Mouse (Mus musculus): ENCODE results near the gene Tmem132d. TPM values are rescaled to one million over a fixed set of nuclear protein-coding genes. Genes with fewer than 3 reads are reported as not detected.
A peak's percentile ranks its signal among the peaks of the same experiment; 100 is the strongest.

Tmem132d gene
- polyA plus RNA-seq, 1 experiment from 2014 or later, result 3.0 TPM

DNA sequence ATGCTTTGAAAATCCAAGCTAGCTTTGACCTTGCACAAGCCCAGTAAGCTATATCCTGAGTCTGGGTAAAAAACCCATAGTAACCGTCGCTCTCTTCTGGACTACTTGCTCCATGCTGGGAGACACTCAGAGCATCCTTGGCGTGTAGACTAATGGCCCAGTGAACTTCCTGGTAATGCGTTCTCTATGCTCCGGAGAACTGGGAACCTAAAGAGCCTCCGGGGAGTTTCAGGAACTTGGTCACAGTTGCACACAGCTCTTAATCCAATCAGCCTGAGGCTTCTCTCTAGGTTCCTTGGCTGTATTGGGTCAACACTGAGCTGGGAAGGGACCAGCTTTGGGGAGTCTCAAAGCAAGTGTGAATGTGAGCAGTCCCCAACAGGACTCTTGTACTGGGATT, 12.0 kb upstream of the Tmem132d start:
- no peak overlapping the region for H3K4me3 ChIP-seq (ENCODE audit: low read length)
- peaks cover 17% of the 10 kb centered on the region for H3K27me3 ChIP-seq (replicated peaks; ENCODE audit: control insufficient read depth, insufficient read depth, low read length)
- H3K9ac ChIP-seq (ENCODE audit: low read depth, low read length), result no peak overlapping the region
- 0 out of 2 replicates have a peak, but pooled peaks cover 3% of the 10 kb centered on the region for H3K4me1 ChIP-seq (ENCODE audit: control insufficient read depth, insufficient read depth, low read depth, low read length)
- H3K36me3 ChIP-seq (ENCODE audit: control insufficient read depth, insufficient read depth, low read length), result no peaks in the 10 kb centered on the region
- peak overlapping the region; percentile 57; the same call in 1 of the 2 replicates for H3K4me2 ChIP-seq (ENCODE audit: low read length)
- ATAC-seq, result no peak
- WGBS, result 24% methylated on average over 6 of the region's 6 CpGs
- H3K9me3 ChIP-seq (ENCODE audit: control insufficient read depth, low read length), result no peaks in the 10 kb centered on the region
- no peak overlapping the region for H3K27ac ChIP-seq (ENCODE audit: low read depth, low read length)

DNA sequence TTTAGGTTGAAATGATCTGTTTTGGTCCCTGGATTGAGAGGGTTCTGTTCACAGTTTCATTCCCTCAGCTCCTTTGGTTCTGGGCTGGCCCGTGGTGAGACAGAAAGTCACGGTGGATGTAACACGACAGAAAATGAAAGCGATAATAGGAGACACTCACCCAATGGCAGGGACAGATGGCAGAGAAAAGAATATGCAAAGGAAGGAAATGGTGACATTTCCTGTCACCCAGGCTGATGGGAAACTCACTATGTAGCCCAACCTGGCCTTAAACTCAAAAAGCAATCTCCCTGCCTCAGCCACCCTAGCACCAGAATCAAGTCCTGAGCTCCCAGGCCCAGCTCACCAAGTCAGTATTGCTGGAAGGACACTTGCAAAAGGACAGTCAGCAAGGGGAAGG, 11.0 kb upstream of the Tmem132d start:
- no peak for ATAC-seq
- Histone ChIP-seq H3K27ac (ENCODE audit: low read depth, low read length) (no peak overlapping the region), H3K9me3 (ENCODE audit: control insufficient read depth, low read length) (no peaks in the 10 kb centered on the region), H3K36me3 (ENCODE audit: control insufficient read depth, insufficient read depth, low read length) (no peaks in the 10 kb centered on the region), H3K4me3 (ENCODE audit: low read length) (no peak overlapping the region; the same call in 1 of the 2 replicates), H3K4me1 (ENCODE audit: control insufficient read depth, insufficient read depth, low read depth, low read length) (0 out of 2 replicates have a peak, but pooled peaks cover 3% of the 10 kb centered on the region), H3K9ac (ENCODE audit: low read depth, low read length) (no peak overlapping the region), H3K27me3 (replicated peaks; ENCODE audit: control insufficient read depth, insufficient read depth, low read length) (peaks cover 17% of the 10 kb centered on the region), H3K4me2 (ENCODE audit: low read length) (peak overlapping the region; percentile 57)
- WGBS, result 26% methylated on average over 4 of the region's 4 CpGs

DNA sequence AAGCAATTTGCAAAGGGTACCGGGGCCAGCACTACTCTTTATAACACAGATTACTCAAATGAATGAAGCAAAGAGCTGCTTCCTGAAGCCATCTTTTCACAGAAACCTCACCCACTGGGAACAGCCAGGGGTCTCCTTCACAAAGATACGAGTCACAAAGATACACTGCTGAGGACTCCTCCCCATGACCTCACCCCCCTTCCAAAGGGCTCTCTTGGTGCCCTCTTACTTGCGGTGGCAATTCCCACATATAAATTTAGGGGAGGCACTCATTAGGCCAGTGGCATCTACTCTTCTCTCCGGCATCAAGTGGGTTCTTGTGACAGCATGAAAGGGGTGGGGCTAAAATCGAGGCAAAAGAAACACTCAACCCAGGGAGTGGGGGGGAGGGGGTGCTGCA, 8.2 kb upstream of the Tmem132d start:
- H3K9me3 ChIP-seq (ENCODE audit: control insufficient read depth, low read length), result no peaks in the 10 kb centered on the region
- H3K4me1 ChIP-seq (ENCODE audit: control insufficient read depth, insufficient read depth, low read depth, low read length), result peaks cover 7% of the 10 kb centered on the region
- no peak overlapping the region for H3K4me2 ChIP-seq (ENCODE audit: low read length)
- WGBS, result 9% methylated on average over 5 of the region's 5 CpGs
- no peak overlapping the region for H3K9ac ChIP-seq (ENCODE audit: low read depth, low read length)
- H3K27me3 ChIP-seq (replicated peaks; ENCODE audit: control insufficient read depth, insufficient read depth, low read length), result peaks cover 22% of the 10 kb centered on the region
- no peak for ATAC-seq
- H3K4me3 ChIP-seq (ENCODE audit: low read length), result no peak overlapping the region
- no peak overlapping the region for H3K27ac ChIP-seq (ENCODE audit: low read depth, low read length)
- H3K36me3 ChIP-seq (ENCODE audit: control insufficient read depth, insufficient read depth, low read length), result no peaks in the 10 kb centered on the region

DNA sequence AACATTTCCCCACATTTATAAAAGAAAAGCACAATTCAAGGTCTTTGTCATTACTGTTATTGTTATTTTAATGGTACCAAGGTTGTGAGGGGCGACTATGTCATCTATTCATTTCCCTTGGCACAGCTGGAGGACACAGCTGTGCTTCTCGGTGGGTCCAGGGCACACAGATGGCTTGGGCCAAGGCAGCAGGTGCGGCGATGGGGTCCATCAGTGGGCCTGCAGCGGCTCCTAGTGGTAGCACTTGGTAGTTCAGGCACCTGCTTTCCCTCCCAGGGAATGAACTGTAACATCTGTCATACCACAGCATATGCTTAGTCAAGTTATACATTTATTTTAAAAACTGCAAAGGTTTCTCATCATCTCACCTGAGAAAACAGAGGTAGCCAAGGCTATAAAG, 7.0 kb upstream of the Tmem132d start:
- Histone ChIP-seq H3K27ac (ENCODE audit: low read depth, low read length) (no peak overlapping the region), H3K4me2 (ENCODE audit: low read length) (no peak overlapping the region), H3K9me3 (ENCODE audit: control insufficient read depth, low read length) (no peaks in the 10 kb centered on the region), H3K4me3 (ENCODE audit: low read length) (no peak overlapping the region), H3K27me3 (replicated peaks; ENCODE audit: control insufficient read depth, insufficient read depth, low read length) (peaks cover 18% of the 10 kb centered on the region), H3K36me3 (ENCODE audit: control insufficient read depth, insufficient read depth, low read length) (no peaks in the 10 kb centered on the region), H3K9ac (ENCODE audit: low read depth, low read length) (no peak overlapping the region), H3K4me1 (ENCODE audit: control insufficient read depth, insufficient read depth, low read depth, low read length) (peaks cover 7% of the 10 kb centered on the region)
- peak; percentile 66 for ATAC-seq
- 0% methylated on average over 5 of the region's 5 CpGs for WGBS

DNA sequence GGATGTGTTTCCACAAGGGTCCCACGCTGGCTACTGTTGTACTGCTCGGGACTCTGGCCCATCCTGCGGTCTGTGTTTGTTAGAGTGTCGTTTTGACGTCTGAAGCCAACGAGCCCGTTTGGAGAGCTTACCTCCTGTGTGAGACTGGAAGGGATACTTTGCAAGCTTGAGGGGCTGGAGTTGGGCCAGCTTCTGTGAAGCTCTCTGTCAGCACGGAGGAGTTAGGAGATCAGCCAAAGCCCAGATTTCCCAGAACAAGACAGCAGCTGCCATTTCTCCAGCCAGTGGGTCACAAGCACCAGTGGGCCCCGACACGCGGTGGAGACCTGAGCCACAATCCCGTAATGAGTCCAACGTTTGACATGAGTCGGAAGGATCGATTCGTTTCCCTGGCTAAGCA, 5.2 kb upstream of the Tmem132d start:
- no peaks in the 10 kb centered on the region for H3K9me3 ChIP-seq (ENCODE audit: control insufficient read depth, low read length)
- no peak overlapping the region for H3K4me3 ChIP-seq (ENCODE audit: low read length)
- no peak overlapping the region for H3K9ac ChIP-seq (ENCODE audit: low read depth, low read length)
- 54% methylated on average over 16 of the region's 16 CpGs for WGBS
- peaks cover 4% of the 10 kb centered on the region for H3K4me1 ChIP-seq (ENCODE audit: control insufficient read depth, insufficient read depth, low read depth, low read length)
- peaks cover 20% of the 10 kb centered on the region for H3K27me3 ChIP-seq (replicated peaks; ENCODE audit: control insufficient read depth, insufficient read depth, low read length)
- no peaks in the 10 kb centered on the region for H3K36me3 ChIP-seq (ENCODE audit: control insufficient read depth, insufficient read depth, low read length)
- ATAC-seq, result no peak
- no peak overlapping the region for H3K4me2 ChIP-seq (ENCODE audit: low read length)
- H3K27ac ChIP-seq (ENCODE audit: low read depth, low read length), result no peak overlapping the region

DNA sequence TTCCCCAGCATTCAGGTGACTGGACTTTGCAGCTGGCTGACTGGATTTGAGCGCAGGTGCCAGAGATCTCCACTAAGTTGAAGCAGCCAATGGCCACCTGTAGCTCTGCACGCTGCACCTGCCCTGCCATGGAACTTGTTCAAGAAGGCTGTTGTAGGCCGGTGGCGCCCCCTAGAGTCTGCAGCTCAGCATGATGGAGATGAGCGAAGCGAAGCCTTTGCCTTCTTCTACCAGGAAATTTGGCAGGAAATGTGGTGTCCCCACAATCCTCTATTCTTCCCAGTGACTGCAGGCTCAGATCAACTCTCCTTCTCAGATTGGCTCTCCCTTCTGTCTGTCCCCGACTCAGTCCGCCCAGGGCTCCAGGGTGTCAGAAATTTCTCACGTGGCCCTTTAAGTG, 4.0 kb upstream of the Tmem132d start:
- Histone ChIP-seq H3K4me3 (ENCODE audit: low read length) (no peak overlapping the region), H3K36me3 (ENCODE audit: control insufficient read depth, insufficient read depth, low read length) (no peaks in the 10 kb centered on the region), H3K27me3 (replicated peaks; ENCODE audit: control insufficient read depth, insufficient read depth, low read length) (peaks cover 21% of the 10 kb centered on the region), H3K4me2 (ENCODE audit: low read length) (no peak overlapping the region), H3K4me1 (ENCODE audit: control insufficient read depth, insufficient read depth, low read depth, low read length) (peaks cover 7% of the 10 kb centered on the region), H3K9me3 (ENCODE audit: control insufficient read depth, low read length) (no peaks in the 10 kb centered on the region), H3K27ac (ENCODE audit: low read depth, low read length) (no peak overlapping the region), H3K9ac (ENCODE audit: low read depth, low read length) (no peak overlapping the region)
- 0 out of 2 replicates have a peak, but pooled peaks have one; percentile 43 for ATAC-seq
- 23% methylated on average over 9 of the region's 9 CpGs for WGBS

DNA sequence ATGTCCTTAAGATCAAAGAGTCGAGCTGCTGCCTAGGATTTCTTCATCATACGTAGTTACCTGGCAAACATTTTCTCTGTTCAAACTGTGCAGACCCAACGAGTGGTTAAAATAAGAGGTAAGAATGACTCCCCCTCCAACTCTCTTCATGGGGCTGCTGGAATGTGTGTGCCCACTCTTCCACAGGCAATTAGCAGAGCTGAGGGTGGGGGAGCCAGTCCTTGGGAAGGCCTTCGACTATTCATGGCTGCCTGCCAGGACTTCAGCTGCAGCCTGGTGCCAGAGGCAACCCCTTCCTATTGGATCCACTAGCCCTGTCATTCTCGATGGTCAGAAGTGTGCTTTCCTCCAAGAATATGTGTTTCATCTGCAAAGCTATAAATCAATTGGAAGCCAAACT, 2.8 kb upstream of the Tmem132d start:
- Histone ChIP-seq H3K36me3 (ENCODE audit: control insufficient read depth, insufficient read depth, low read length) (no peaks in the 10 kb centered on the region), H3K4me3 (ENCODE audit: low read length) (no peak overlapping the region), H3K27ac (ENCODE audit: low read depth, low read length) (no peak overlapping the region), H3K27me3 (replicated peaks; ENCODE audit: control insufficient read depth, insufficient read depth, low read length) (peaks cover 24% of the 10 kb centered on the region), H3K4me2 (ENCODE audit: low read length) (no peak overlapping the region), H3K9ac (ENCODE audit: low read depth, low read length) (no peak overlapping the region), H3K4me1 (ENCODE audit: control insufficient read depth, insufficient read depth, low read depth, low read length) (peaks cover 7% of the 10 kb centered on the region), H3K9me3 (ENCODE audit: control insufficient read depth, low read length) (no peaks in the 10 kb centered on the region)
- WGBS, result 49% methylated on average over 5 of the region's 5 CpGs
- ATAC-seq, result no peak

DNA sequence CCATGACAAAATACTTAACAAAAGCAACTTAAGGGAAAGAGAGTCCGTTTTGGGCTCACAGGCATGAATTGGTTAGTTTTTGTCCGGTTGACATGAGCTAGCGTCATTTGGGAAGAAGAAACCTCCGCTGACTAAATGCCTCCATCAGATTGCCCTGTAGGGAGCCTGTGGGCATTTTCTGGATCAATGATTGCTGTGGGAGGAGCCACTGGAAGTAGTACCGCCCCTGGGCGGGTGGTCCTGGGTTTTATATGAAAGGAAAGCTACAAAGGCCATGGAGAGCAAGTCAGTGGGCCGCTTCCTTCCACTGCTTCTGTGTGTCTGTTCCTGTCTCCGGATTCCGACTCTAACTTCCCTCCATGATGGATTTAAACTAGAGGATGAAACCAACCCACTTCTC, 909 bp upstream of the Tmem132d start:
- ATAC-seq, result no peak
- Histone ChIP-seq H3K9me3 (ENCODE audit: control insufficient read depth, low read length) (no peaks in the 10 kb centered on the region), H3K9ac (ENCODE audit: low read depth, low read length) (no peak overlapping the region), H3K4me2 (ENCODE audit: low read length) (peak overlapping the region; percentile 17; the same call in 1 of the 2 replicates), H3K4me3 (ENCODE audit: low read length) (no peak overlapping the region), H3K4me1 (ENCODE audit: control insufficient read depth, insufficient read depth, low read depth, low read length) (peaks cover 7% of the 10 kb centered on the region), H3K27me3 (replicated peaks; ENCODE audit: control insufficient read depth, insufficient read depth, low read length) (peaks cover 31% of the 10 kb centered on the region), H3K36me3 (ENCODE audit: control insufficient read depth, insufficient read depth, low read length) (no peaks in the 10 kb centered on the region), H3K27ac (ENCODE audit: low read depth, low read length) (no peak overlapping the region)
- WGBS, result 31% methylated on average over 9 of the region's 9 CpGs

DNA sequence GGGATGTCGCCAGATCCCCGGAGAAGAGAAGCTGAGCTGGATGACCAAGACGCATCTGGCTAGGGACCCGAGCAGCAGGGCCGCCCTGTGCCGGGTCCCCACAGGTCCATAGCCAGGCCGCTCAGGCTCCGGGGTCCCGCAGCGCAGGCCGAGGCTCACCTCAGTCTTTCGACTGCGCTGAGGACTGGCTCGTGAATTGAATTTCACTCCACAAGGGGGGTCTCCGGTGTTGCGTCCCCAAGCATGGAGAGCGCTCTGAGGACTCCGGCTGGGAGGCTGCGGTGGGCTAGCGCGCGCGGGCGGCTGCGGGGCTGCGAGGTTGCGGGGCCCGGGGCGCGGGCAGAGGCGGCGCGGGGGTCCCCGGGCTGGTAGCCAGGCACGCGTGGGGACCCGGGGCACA, 455 bp downstream of the Tmem132d start:
- Histone ChIP-seq H3K27me3 (replicated peaks; ENCODE audit: control insufficient read depth, insufficient read depth, low read length) (peaks cover 31% of the 10 kb centered on the region), H3K4me3 (ENCODE audit: low read length) (peak overlapping the region; percentile 61), H3K4me2 (ENCODE audit: low read length) (peak overlapping the region; percentile 86), H3K36me3 (ENCODE audit: control insufficient read depth, insufficient read depth, low read length) (no peaks in the 10 kb centered on the region), H3K4me1 (ENCODE audit: control insufficient read depth, insufficient read depth, low read depth, low read length) (peaks cover 4% of the 10 kb centered on the region; the same call in 1 of the 2 replicates), H3K9ac (ENCODE audit: low read depth, low read length) (peak overlapping the region; percentile 63), H3K9me3 (ENCODE audit: control insufficient read depth, low read length) (no peaks in the 10 kb centered on the region), H3K27ac (ENCODE audit: low read depth, low read length) (no peak overlapping the region)
- peak; percentile 41 for ATAC-seq
- under 1% methylated on average over 23 of the region's 37 CpGs for WGBS

DNA sequence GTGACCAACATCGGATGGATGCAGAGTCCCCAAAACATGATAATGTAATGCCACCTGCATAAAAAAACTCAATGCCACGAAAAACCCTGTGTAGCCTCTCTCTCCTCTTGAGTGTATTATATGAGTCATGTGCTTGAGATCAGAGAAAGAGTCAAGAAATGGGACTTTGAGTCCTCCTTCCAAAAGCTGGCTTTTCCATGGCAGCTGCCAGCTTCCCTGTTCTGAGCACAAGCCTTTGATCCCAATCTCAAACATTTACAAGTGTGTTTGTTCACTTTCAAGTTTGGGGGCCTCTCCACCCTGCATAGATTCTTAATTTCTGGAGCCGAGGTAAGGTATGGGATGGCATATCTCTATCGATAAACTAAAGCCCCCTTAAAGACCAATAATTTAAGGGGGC, 8.2 kb downstream of the Tmem132d start:
- Histone ChIP-seq H3K9ac (ENCODE audit: low read depth, low read length) (no peak overlapping the region), H3K27ac (ENCODE audit: low read depth, low read length) (no peak overlapping the region), H3K27me3 (replicated peaks; ENCODE audit: control insufficient read depth, insufficient read depth, low read length) (no peaks in the 10 kb centered on the region), H3K9me3 (ENCODE audit: control insufficient read depth, low read length) (no peaks in the 10 kb centered on the region), H3K36me3 (ENCODE audit: control insufficient read depth, insufficient read depth, low read length) (no peaks in the 10 kb centered on the region), H3K4me1 (ENCODE audit: control insufficient read depth, insufficient read depth, low read depth, low read length) (no peaks in the 10 kb centered on the region), H3K4me3 (ENCODE audit: low read length) (no peak overlapping the region), H3K4me2 (ENCODE audit: low read length) (no peak overlapping the region)
- no peak for ATAC-seq
- WGBS, result 87% methylated on average over 4 of the region's 4 CpGs

Data from hindbrain, embryonic 16.5 days (tissue).